Mouse (Mus musculus) embryonic facial prominence, embryonic 13.5 days (tissue): Measurements from ENCODE around the gene Daw1. TPM values are rescaled to one million over a fixed set of nuclear protein-coding genes. Genes with fewer than 3 reads are reported as not detected.

ENCODE experiments used
- ATAC-seq: fragments of 200-750 bp; cut with Nextera tagmentation; 2 replicates; pipeline ENCODE4 v1.8.0; 2017; ENCODE audit warnings: low read depth; ENCODE audit not compliant: insufficient number of reproducible peaks, insufficient read depth, low FRiP score, low TSS enrichment
- H3K27ac ChIP-seq: fragments of 300-500 bp; sonication (generic); 2 replicates; pipeline ENCODE4 v1.5.1; 2015; ENCODE audit warnings: moderate library complexity, mild to moderate bottlenecking, inconsistent platforms
- H3K27me3 ChIP-seq: fragments of 300-500 bp; sonication (generic); 2 replicates; pipeline ENCODE4 v1.6.1; 2015; ENCODE audit warnings: mild to moderate bottlenecking, inconsistent platforms
- H3K36me3 ChIP-seq: fragments of 300-500 bp; sonication (generic); 2 replicates; pipeline ENCODE4 v1.6.1; 2015; ENCODE audit warnings: mild to moderate bottlenecking, inconsistent platforms
- H3K4me1 ChIP-seq: fragments of 300-500 bp; sonication (generic); 2 replicates; pipeline ENCODE4 v1.6.1; 2015; ENCODE audit warnings: inconsistent platforms
- H3K4me2 ChIP-seq: fragments of 300-500 bp; sonication (generic); 2 replicates; pipeline ENCODE4 v1.6.1; 2015; ENCODE audit warnings: moderate library complexity, mild to moderate bottlenecking, inconsistent platforms
- H3K4me3 ChIP-seq: fragments of 300-500 bp; sonication (generic); 2 replicates; pipeline ENCODE4 v1.5.1; 2015; ENCODE audit warnings: mild to moderate bottlenecking, inconsistent platforms
- H3K9ac ChIP-seq: fragments of 300-500 bp; sonication (generic); 2 replicates; pipeline ENCODE4 v1.6.1; 2015; ENCODE audit warnings: mild to moderate bottlenecking, inconsistent platforms
- H3K9me3 ChIP-seq: fragments of 300-500 bp; sonication (generic); 2 replicates; pipeline ENCODE4 v1.6.1; 2016; ENCODE audit warnings: inconsistent platforms
- WGBS: fragments of 180-500 bp; shearing (Covaris S2); methylation state at CpG from one replicate; pipeline ENCODE4 v1.1.7; 2015; ENCODE audit warnings: mixed read lengths; 5-methylcytosine and 5-hydroxymethylcytosine counted together
- polyA plus RNA-seq: library from polyadenylated mRNA; unstranded; fragments of >200 nt; fragmentation: Nextera tagmentation; extraction: Ambion mirVana; gene quantifications from 2 replicates; pipeline ENCODE4 v1.2.1, GENCODE M21; 2015

Daw1 gene
- polyA plus RNA-seq, 1 experiment from 2014 or later, result not detected

- 80% methylated on average over 8 of the region's 8 CpGs for WGBS
- Histone ChIP-seq H3K9me3 (no peaks in the 10 kb centered on the region), H3K4me1 (no peaks in the 10 kb centered on the region), H3K4me3 (no peak overlapping the region), H3K27ac (no peak overlapping the region), H3K9ac (no peak overlapping the region), H3K36me3 (no peaks in the 10 kb centered on the region), H3K4me2 (no peak overlapping the region), H3K27me3 (no peaks in the 10 kb centered on the region)
- ATAC-seq, result no peak
These were observed 18.0 kb upstream of the Daw1 start for GRCm38 (mm10) chr1:83141510-83141909.

- Histone ChIP-seq H3K4me1 (no peaks in the 10 kb centered on the region), H3K9ac (no peak overlapping the region), H3K4me3 (no peak overlapping the region), H3K9me3 (no peaks in the 10 kb centered on the region), H3K27me3 (no peaks in the 10 kb centered on the region), H3K27ac (no peak overlapping the region), H3K4me2 (no peak overlapping the region), H3K36me3 (no peaks in the 10 kb centered on the region)
- no peak for ATAC-seq
- 85% methylated on average over 5 of the region's 5 CpGs for WGBS
These were observed 17.5 kb upstream of the Daw1 start for GRCm38 (mm10) chr1:83142055-83142454.

GRCm38 (mm10) chr1:83146547-83146946 is 13.0 kb upstream of the Daw1 start:
- H3K27me3 ChIP-seq, result no peaks in the 10 kb centered on the region
- no peaks in the 10 kb centered on the region for H3K4me1 ChIP-seq
- H3K4me3 ChIP-seq, result no peak overlapping the region
- H3K36me3 ChIP-seq, result no peaks in the 10 kb centered on the region
- no peaks in the 10 kb centered on the region for H3K9me3 ChIP-seq
- H3K9ac ChIP-seq, result no peak overlapping the region
- no peak overlapping the region for H3K27ac ChIP-seq
- ATAC-seq, result no peak
- no peak overlapping the region for H3K4me2 ChIP-seq
- WGBS, result 78% methylated on average over 2 of the region's 2 CpGs

- no peaks in the 10 kb centered on the region for H3K9me3 ChIP-seq
- H3K9ac ChIP-seq, result no peak overlapping the region
- no peak for ATAC-seq
- no peaks in the 10 kb centered on the region for H3K27me3 ChIP-seq
- H3K27ac ChIP-seq, result no peak overlapping the region
- 65% methylated on average over 3 of the region's 3 CpGs for WGBS
- H3K4me1 ChIP-seq, result no peaks in the 10 kb centered on the region
- H3K4me3 ChIP-seq, result no peak overlapping the region
- no peaks in the 10 kb centered on the region for H3K36me3 ChIP-seq
- H3K4me2 ChIP-seq, result no peak overlapping the region
These were observed 9.3 kb upstream of the Daw1 start for GRCm38 (mm10) chr1:83150227-83150626.

- Histone ChIP-seq H3K36me3 (no peaks in the 10 kb centered on the region), H3K4me3 (no peak overlapping the region), H3K9ac (no peak overlapping the region), H3K4me1 (no peaks in the 10 kb centered on the region), H3K9me3 (no peaks in the 10 kb centered on the region), H3K27me3 (no peaks in the 10 kb centered on the region), H3K27ac (no peak overlapping the region), H3K4me2 (no peak overlapping the region)
- no peak for ATAC-seq
- 84% methylated on average over 3 of the region's 3 CpGs for WGBS
These were observed 6.6 kb upstream of the Daw1 start for GRCm38 (mm10) chr1:83152961-83153360.

GRCm38 (mm10) chr1:83156876-83157275 is 2.7 kb upstream of the Daw1 start:
- H3K4me2 ChIP-seq, result no peak overlapping the region
- no peaks in the 10 kb centered on the region; the same call in 1 of the 2 replicates for H3K4me1 ChIP-seq
- no peaks in the 10 kb centered on the region for H3K9me3 ChIP-seq
- ATAC-seq, result no peak
- no peak overlapping the region for H3K27ac ChIP-seq
- H3K4me3 ChIP-seq, result no peak overlapping the region
- H3K27me3 ChIP-seq, result no peaks in the 10 kb centered on the region
- WGBS, result 40% methylated on average over 1 of the region's 1 CpGs
- no peaks in the 10 kb centered on the region for H3K36me3 ChIP-seq
- no peak overlapping the region for H3K9ac ChIP-seq

GRCm38 (mm10) chr1:83161658-83162057 is 2.1 kb downstream of the Daw1 start:
- Histone ChIP-seq H3K4me1 (no peaks in the 10 kb centered on the region; the same call in 1 of the 2 replicates), H3K4me3 (no peak overlapping the region), H3K27me3 (no peaks in the 10 kb centered on the region), H3K9me3 (no peaks in the 10 kb centered on the region), H3K27ac (no peak overlapping the region), H3K4me2 (no peak overlapping the region), H3K9ac (no peak overlapping the region), H3K36me3 (no peaks in the 10 kb centered on the region)
- no peak for ATAC-seq
- WGBS, result 77% methylated on average over 3 of the region's 3 CpGs

GRCm38 (mm10) chr1:83164027-83164426 is 4.5 kb downstream of the Daw1 start:
- no peak overlapping the region for H3K4me3 ChIP-seq
- H3K9ac ChIP-seq, result no peak overlapping the region
- WGBS, result 75% methylated on average over 3 of the region's 3 CpGs
- no peak for ATAC-seq
- no peak overlapping the region for H3K4me2 ChIP-seq
- H3K9me3 ChIP-seq, result no peaks in the 10 kb centered on the region
- no peak overlapping the region for H3K27ac ChIP-seq
- no peaks in the 10 kb centered on the region for H3K27me3 ChIP-seq
- H3K4me1 ChIP-seq, result no peaks in the 10 kb centered on the region; the same call in 1 of the 2 replicates
- no peaks in the 10 kb centered on the region for H3K36me3 ChIP-seq

- H3K9ac ChIP-seq, result no peak overlapping the region
- H3K4me2 ChIP-seq, result no peak overlapping the region
- H3K4me3 ChIP-seq, result no peak overlapping the region
- no peaks in the 10 kb centered on the region for H3K9me3 ChIP-seq
- no peaks in the 10 kb centered on the region for H3K36me3 ChIP-seq
- no peaks in the 10 kb centered on the region for H3K4me1 ChIP-seq
- WGBS, result 56% methylated on average over 3 of the region's 3 CpGs
- ATAC-seq, result no peak
- H3K27me3 ChIP-seq, result 0 out of 2 replicates have a peak, but pooled peaks cover 3% of the 10 kb centered on the region
- no peak overlapping the region for H3K27ac ChIP-seq
These were observed 9.6 kb downstream of the Daw1 start for GRCm38 (mm10) chr1:83169158-83169557.

- WGBS, result 79% methylated on average over 1 of the region's 1 CpGs
- no peaks in the 10 kb centered on the region for H3K27me3 ChIP-seq
- H3K27ac ChIP-seq, result no peak overlapping the region
- H3K4me1 ChIP-seq, result no peaks in the 10 kb centered on the region
- no peaks in the 10 kb centered on the region for H3K36me3 ChIP-seq
- no peak for ATAC-seq
- no peak overlapping the region for H3K9ac ChIP-seq
- no peak overlapping the region for H3K4me3 ChIP-seq
- no peaks in the 10 kb centered on the region for H3K9me3 ChIP-seq
- H3K4me2 ChIP-seq, result no peak overlapping the region
These were observed 16.4 kb downstream of the Daw1 start for GRCm38 (mm10) chr1:83175985-83176384.

GRCm38 (mm10) chr1:83179531-83179930 is 20.0 kb downstream of the Daw1 start:
- no peaks in the 10 kb centered on the region for H3K4me1 ChIP-seq
- no peak overlapping the region for H3K4me3 ChIP-seq
- no peaks in the 10 kb centered on the region for H3K27me3 ChIP-seq
- H3K36me3 ChIP-seq, result no peaks in the 10 kb centered on the region
- no peak overlapping the region for H3K4me2 ChIP-seq
- no peak for ATAC-seq
- no peak overlapping the region for H3K9ac ChIP-seq
- no peak overlapping the region for H3K27ac ChIP-seq
- 83% methylated on average over 7 of the region's 7 CpGs for WGBS
- H3K9me3 ChIP-seq, result no peaks in the 10 kb centered on the region

GRCm38 (mm10) chr1:83181418-83181817 is 21.9 kb downstream of the Daw1 start:
- Histone ChIP-seq H3K9me3 (no peaks in the 10 kb centered on the region), H3K27me3 (no peaks in the 10 kb centered on the region), H3K9ac (no peak overlapping the region), H3K27ac (no peak overlapping the region), H3K4me2 (no peak overlapping the region), H3K4me3 (no peak overlapping the region), H3K36me3 (no peaks in the 10 kb centered on the region), H3K4me1 (no peaks in the 10 kb centered on the region)
- WGBS, result 61% methylated on average over 4 of the region's 4 CpGs
- no peak for ATAC-seq

- 49% methylated on average over 2 of the region's 2 CpGs for WGBS
- Histone ChIP-seq H3K27me3 (no peaks in the 10 kb centered on the region), H3K36me3 (no peaks in the 10 kb centered on the region), H3K4me3 (no peak overlapping the region), H3K9me3 (no peaks in the 10 kb centered on the region), H3K4me2 (no peak overlapping the region), H3K9ac (no peak overlapping the region), H3K4me1 (no peaks in the 10 kb centered on the region), H3K27ac (no peak overlapping the region)
- no peak for ATAC-seq
These were observed 27.6 kb downstream of the Daw1 start for GRCm38 (mm10) chr1:83187154-83187553.
